Mouse (Mus musculus): ENCODE measurements around the gene Gm49320.

DNA sequence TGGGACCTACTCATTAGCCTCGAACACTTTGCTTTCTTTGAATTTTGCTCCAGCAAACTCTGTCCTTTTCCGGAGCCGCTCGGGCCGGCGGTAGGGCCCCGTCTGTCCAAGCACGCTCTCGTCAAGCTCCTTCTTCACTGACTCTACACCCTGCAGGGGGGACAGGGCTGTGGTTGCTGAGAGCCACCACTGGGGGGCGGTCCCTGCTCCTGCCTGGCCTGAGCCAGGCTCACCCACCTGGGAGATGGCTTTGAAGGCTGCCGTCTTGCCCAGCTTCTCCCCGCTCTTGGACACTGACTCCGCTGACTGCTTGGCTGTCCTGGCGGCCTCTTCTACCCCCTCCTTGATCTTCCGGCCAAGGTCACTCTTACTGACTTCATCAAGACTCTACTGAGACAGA is 29.0 kb downstream of the Gm49320 start:
- TF ChIP-seq CTCF (IDR thresholded peaks at IDR 0.05; ENCODE audit: low read depth, low read length) (peak; percentile 59), POLR2A (IDR thresholded peaks at IDR 0.05; ENCODE audit: extremely low read depth, insufficient read depth, low read length) (no peak)

Measured in liver, adult 2 months (tissue).